Mouse (Mus musculus) embryonic facial prominence, embryonic 15.5 days (tissue): ENCODE data around the gene Chrna3. TPM values are rescaled to one million over a fixed set of nuclear protein-coding genes. Genes with fewer than 3 reads are reported as not detected.

Source experiments
- ATAC-seq: fragments of 200-750 bp; cut with Nextera tagmentation; 2 replicates; pipeline ENCODE4 v1.8.0; 2017; ENCODE audit warnings: low read depth, moderate TSS enrichment; ENCODE audit not compliant: insufficient number of reproducible peaks, low FRiP score, low TSS enrichment
- H3K27ac ChIP-seq: fragments of 300-500 bp; sonication (generic); replicated peaks from 2 replicates; pipeline ENCODE4 v1.5.1; 2015; ENCODE audit warnings: mild to moderate bottlenecking, inconsistent platforms
- H3K27me3 ChIP-seq: fragments of 300-500 bp; sonication (generic); 2 replicates; pipeline ENCODE4 v1.6.1; 2015; ENCODE audit warnings: inconsistent platforms
- H3K36me3 ChIP-seq: fragments of 300-500 bp; sonication (generic); 2 replicates; pipeline ENCODE4 v1.6.1; 2015; ENCODE audit warnings: mild to moderate bottlenecking, inconsistent platforms
- H3K4me1 ChIP-seq: fragments of 300-500 bp; sonication (generic); 2 replicates; pipeline ENCODE4 v1.6.1; 2015; ENCODE audit warnings: inconsistent platforms
- H3K4me2 ChIP-seq: fragments of 300-500 bp; sonication (generic); replicated peaks from 2 replicates; pipeline ENCODE4 v1.6.1; 2015; ENCODE audit warnings: mild to moderate bottlenecking, inconsistent platforms
- H3K4me3 ChIP-seq: fragments of 300-500 bp; sonication (generic); replicated peaks from 2 replicates; pipeline ENCODE4 v1.5.1; 2015; ENCODE audit warnings: mild to moderate bottlenecking, inconsistent platforms
- H3K9ac ChIP-seq: fragments of 300-500 bp; sonication (generic); 2 replicates; pipeline ENCODE4 v1.6.1; 2015; ENCODE audit warnings: inconsistent platforms
- H3K9me3 ChIP-seq: fragments of 300-500 bp; sonication (generic); replicated peaks from 2 replicates; pipeline ENCODE4 v1.6.1; 2016; ENCODE audit warnings: inconsistent platforms
- WGBS: fragments of 180-500 bp; shearing (Covaris S2); methylation state at CpG from one replicate; pipeline ENCODE4 v1.1.7; 2015; 5-methylcytosine and 5-hydroxymethylcytosine counted together
- polyA plus RNA-seq: library from polyadenylated mRNA; unstranded; fragments of >200 nt; fragmentation: Nextera tagmentation; extraction: Ambion mirVana; gene quantifications from 2 replicates; pipeline ENCODE4 v1.2.1, GENCODE M21; 2015

Chrna3 gene
- 0.49 and 0.54 TPM in 2 replicates for polyA plus RNA-seq

DNA sequence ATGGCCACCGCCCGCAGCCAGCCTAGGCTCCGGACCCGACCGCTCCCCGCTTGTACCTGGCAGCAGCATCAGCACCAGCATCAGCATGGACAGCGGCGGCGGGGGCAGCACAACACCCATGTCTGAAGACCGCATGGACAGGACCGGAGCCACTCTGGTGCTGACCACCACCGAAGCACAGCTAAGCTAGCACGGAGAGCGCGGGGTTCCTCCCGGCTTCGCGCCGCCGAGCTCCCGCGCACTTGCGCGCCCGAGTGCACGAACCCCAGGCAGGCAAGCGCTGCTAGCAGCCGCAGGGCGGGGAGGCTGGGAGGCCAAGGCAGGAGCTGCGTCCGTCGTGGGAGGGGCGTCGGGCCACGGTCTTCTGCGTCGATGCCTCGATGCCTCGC, at the start of gene Chrna3:
Gene Chrna3 (minus strand): TSS at position 288 of the 389 bp plus-strand sequence.
- no peak within 1 kb of the TSS for H3K9ac ChIP-seq
- under 1% methylated on average over 39 of the region's 39 CpGs for WGBS
- H3K27ac ChIP-seq, result no peak within 1 kb of the TSS
- no peaks in the 10 kb centered on the region for H3K9me3 ChIP-seq
- peak within 1 kb of the TSS; percentile 58 for H3K4me2 ChIP-seq
- H3K4me1 ChIP-seq, result peaks cover 11% of the 10 kb centered on the region
- peak within 1 kb of the TSS; percentile 37 for H3K4me3 ChIP-seq
- H3K36me3 ChIP-seq, result no peaks in the 10 kb centered on the region
- H3K27me3 ChIP-seq, result peaks cover 37% of the 10 kb centered on the region
- ATAC-seq, result peak; percentile 45; the same call in 1 of the 2 replicates

DNA sequence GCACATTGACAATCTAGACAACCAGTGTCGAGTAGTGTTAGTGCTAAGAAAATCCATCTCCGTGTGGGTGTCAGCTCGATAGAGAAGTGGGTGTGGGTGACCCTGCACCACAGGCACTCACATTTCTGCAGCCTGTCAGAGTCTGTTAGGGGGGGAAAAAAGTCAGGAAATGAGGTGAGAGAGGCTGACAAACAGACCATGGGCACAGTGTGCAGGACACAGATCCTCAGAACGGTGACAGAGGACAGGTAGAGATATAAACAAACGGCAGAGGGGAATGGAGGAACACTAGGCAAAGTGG, 41.6 kb upstream of the Chrna3 start:
- WGBS, result 19% methylated on average over 5 of the region's 5 CpGs
- Histone ChIP-seq H3K36me3 (no peaks in the 10 kb centered on the region), H3K4me1 (peaks cover 4% of the 10 kb centered on the region; the same call in 1 of the 2 replicates), H3K27me3 (no peaks in the 10 kb centered on the region), H3K9ac (no peak overlapping the region), H3K27ac (no peak overlapping the region), H3K4me3 (no peak overlapping the region), H3K9me3 (no peaks in the 10 kb centered on the region), H3K4me2 (no peak overlapping the region)
- no peak for ATAC-seq

DNA sequence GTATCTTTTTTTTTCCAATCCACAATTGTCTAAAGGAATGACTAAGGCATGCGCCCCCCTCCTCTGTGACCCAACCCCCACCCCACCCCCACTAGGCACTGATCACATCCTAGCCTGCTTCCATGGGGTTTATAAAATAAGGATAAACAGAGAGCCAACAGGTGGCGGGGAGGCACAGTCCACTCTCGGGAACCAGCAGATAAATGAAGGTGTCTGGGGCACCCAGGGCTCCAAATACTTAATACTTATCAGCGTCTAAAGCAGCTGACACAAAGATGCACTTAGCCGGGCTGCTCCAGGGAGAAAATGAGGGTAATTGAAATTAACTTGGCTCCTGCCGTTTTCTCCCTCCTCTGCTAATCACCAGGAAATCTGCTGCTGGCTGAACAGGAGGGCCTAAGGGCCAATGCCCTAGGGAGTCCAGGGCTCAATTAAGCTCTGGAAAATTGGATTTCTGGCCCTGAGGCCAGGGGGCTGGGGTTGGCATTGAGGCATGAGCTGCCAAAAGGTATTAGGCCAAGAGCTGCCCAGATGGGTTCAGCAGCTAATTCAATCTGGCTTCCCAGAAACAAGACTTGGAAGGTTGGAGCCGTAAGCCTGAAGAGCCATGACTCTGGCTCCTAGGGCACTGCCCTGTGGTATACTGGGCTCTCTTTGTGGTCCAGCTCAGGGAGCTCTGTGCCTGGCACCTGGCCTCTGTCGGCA, 41.0 kb upstream of the Chrna3 start:
- Histone ChIP-seq H3K36me3 (no peaks in the 10 kb centered on the region), H3K4me1 (peaks cover 4% of the 10 kb centered on the region; the same call in 1 of the 2 replicates), H3K9ac (no peak overlapping the region), H3K4me2 (no peak overlapping the region), H3K9me3 (no peaks in the 10 kb centered on the region), H3K27ac (no peak overlapping the region), H3K4me3 (no peak overlapping the region), H3K27me3 (no peaks in the 10 kb centered on the region)
- ATAC-seq, result 0 out of 2 replicates have a peak, but pooled peaks have one; percentile 29
- 15% methylated on average over 8 of the region's 8 CpGs for WGBS

DNA sequence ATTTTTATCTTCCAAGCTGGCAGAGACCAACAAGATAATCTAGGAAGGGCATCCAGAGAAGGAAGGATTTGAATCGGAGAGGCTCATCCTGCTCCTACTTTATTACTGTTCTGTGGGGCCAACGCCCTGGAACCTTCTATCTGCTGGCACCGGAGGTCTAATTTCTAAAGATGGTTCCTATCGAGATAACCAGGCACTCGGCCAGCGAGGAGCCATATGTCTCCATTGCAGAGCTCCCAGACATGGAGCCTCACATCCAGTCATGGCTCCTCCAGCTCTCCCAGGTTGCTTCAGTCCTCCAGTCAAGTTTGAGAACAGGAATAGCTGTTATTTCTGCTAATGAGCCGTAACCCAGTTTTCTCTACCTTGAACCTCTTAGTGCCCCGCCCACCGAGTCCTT, 38.9 kb upstream of the Chrna3 start:
- no peak overlapping the region for H3K4me3 ChIP-seq

DNA sequence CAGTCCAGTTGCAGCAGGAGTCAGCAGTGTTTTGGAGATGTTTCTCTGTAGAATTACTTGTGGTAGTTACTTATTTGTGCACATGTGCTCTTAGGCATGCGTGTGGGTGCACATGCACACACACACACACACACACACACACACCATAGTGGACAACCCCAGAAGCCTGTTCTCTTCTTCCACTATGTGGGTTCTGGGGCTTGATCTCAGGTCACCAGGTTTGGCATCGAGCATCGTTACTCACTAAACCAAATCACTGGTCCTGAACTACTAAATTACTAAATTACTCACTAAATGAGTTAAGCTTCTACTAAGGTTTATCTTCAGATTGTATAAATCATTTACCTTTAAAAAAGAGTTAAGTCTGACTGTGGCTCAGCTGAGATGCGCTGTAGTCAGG, 31.7 kb upstream of the Chrna3 start:
- no peaks in the 10 kb centered on the region for H3K27me3 ChIP-seq
- H3K4me2 ChIP-seq, result no peak overlapping the region
- H3K4me3 ChIP-seq, result no peak overlapping the region
- no peak overlapping the region for H3K9ac ChIP-seq
- no peak overlapping the region for H3K27ac ChIP-seq
- no peaks in the 10 kb centered on the region for H3K36me3 ChIP-seq
- no peaks in the 10 kb centered on the region for H3K4me1 ChIP-seq
- WGBS, result 84% methylated on average over 4 of the region's 4 CpGs
- H3K9me3 ChIP-seq, result no peaks in the 10 kb centered on the region
- ATAC-seq, result no peak

More for the DNA sequence above, 38.9 kb upstream of the Chrna3 start:
- no peaks in the 10 kb centered on the region for H3K36me3 ChIP-seq
- H3K9ac ChIP-seq, result no peak overlapping the region
- no peak overlapping the region for H3K4me2 ChIP-seq
- H3K27me3 ChIP-seq, result no peaks in the 10 kb centered on the region
- peaks cover 4% of the 10 kb centered on the region; the same call in 1 of the 2 replicates for H3K4me1 ChIP-seq
- no peaks in the 10 kb centered on the region for H3K9me3 ChIP-seq
- no peak for ATAC-seq
- WGBS, result 82% methylated on average over 9 of the region's 9 CpGs
- H3K27ac ChIP-seq, result no peak overlapping the region

DNA sequence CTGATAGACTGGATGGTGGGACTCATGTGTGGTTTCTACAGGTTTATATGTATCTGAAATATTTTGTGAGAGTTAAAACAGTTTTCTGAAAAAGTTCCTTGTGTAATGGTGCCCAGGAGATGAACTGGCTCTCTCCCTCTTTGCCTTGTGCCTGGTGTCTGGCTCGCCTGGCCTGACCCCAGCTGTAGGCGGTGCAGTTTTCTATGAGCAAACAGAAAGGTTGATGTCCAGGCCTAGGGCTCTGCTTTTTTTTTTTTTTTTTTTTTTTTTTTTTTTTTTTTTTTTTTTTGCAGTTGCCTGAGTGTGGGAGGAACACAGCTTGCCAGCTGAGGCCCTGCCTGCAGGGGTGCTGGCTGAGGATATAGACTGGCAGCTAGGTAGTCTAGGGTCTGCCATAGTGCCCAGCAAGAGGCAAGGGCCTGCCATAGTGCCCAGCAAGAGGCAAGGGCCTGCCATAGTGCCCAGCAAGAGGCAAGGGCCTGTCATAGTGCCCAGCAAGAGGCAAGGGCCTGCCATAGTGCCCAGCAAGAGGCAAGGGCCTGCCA, 29.1 kb upstream of the Chrna3 start:
- ATAC-seq, result no peak
- 68% methylated on average over 2 of the region's 2 CpGs for WGBS
- H3K27ac ChIP-seq, result no peak overlapping the region

DNA sequence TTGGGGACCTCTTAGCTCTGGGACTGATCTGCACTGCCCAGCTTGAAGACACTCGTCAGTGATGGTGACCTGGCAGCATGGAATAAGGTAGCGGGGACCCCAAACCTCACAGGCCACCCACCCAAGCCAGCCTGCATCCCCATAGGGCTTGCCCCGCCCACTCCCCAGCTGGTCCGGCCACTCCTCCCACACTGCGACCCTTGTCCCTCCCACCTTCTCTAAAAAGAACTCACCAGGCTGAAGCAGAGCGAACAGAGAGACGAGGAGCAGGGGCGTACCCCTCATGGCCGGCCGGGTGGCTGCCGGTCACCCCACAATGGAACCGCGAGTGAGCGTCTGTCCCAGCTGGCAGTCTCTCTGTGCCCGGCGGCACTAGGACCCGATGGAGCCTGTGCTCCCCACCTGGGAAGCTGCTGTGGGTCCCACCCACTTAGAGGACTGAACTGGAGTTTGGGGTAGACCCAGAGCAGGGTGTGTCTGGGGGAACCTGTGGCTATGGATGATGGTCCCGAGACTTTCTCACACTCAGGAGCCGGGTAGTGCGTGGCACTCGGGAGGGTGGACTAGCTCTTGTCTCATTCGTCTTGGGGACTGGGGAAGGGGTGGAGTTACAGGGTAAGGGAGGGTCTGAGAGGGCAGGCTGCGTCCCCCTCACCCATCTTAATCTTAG, 22.0 kb upstream of the Chrna3 start, which contains the start of gene Chrnb4:
Gene Chrnb4 (minus strand): TSS at position 569 of the 670 bp plus-strand sequence.
- under 1% methylated on average over 23 of the region's 23 CpGs for WGBS
- peak; percentile 60 for ATAC-seq
- H3K36me3 ChIP-seq, result no peaks in the 10 kb centered on the region
- H3K4me1 ChIP-seq, result peaks cover 11% of the 10 kb centered on the region
- H3K4me2 ChIP-seq, result peak within 1 kb of the TSS; percentile 93
- H3K27ac ChIP-seq, result no peak within 1 kb of the TSS
- H3K9me3 ChIP-seq, result no peaks in the 10 kb centered on the region
- peak within 1 kb of the TSS; percentile 51 for H3K4me3 ChIP-seq
- H3K9ac ChIP-seq, result peak within 1 kb of the TSS; percentile 46
- no peaks in the 10 kb centered on the region for H3K27me3 ChIP-seq

More for the DNA sequence above, 29.1 kb upstream of the Chrna3 start:
- no peaks in the 10 kb centered on the region for H3K36me3 ChIP-seq
- no peak overlapping the region for H3K4me2 ChIP-seq
- H3K9me3 ChIP-seq, result no peaks in the 10 kb centered on the region
- H3K27me3 ChIP-seq, result no peaks in the 10 kb centered on the region
- H3K9ac ChIP-seq, result no peak overlapping the region
- no peaks in the 10 kb centered on the region for H3K4me1 ChIP-seq
- no peak overlapping the region for H3K4me3 ChIP-seq

DNA sequence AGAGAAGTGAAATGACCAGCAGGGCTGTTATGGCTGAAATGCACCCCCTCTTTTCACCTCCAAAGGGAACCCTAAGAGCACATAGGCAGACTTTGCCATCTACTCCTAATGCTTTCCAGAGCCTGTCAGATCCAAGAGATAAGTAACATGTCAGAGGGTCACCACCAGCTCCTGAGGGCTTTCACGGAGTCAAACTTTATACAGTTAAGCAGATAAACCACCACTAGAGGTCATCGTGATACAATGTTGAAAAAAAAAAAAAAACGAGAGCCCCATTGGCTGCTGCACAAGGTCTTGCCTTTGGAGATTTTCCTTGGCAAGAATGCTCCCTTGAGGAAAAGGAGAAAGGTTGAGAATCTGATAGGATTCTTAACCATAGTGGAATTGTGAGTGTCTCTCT, 20.4 kb upstream of the Chrna3 start:
- Histone ChIP-seq H3K27ac (no peak overlapping the region), H3K4me1 (peaks cover 11% of the 10 kb centered on the region), H3K4me3 (no peak overlapping the region), H3K9ac (no peak overlapping the region), H3K4me2 (no peak overlapping the region), H3K27me3 (no peaks in the 10 kb centered on the region), H3K9me3 (no peaks in the 10 kb centered on the region), H3K36me3 (no peaks in the 10 kb centered on the region)
- WGBS, result 2% methylated on average over 3 of the region's 3 CpGs
- no peak for ATAC-seq

DNA sequence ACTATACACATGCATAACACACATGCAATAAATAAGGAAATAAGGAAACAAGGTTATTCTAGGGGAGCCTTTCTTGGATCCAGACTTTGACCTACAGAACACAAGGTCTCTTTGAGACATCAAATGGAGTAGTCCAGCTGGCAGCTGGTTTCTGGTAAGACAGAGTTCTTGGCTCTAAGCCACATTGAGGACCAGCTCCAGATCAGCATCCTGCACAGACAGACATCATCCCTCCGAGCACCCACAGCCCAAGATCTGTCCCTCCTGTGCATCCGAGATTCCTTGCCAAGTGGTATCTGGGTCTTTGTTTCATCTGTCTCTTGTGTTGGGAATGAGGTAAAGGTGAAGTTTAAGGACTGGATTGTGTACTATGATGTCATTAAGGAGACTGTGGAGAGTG, 18.6 kb upstream of the Chrna3 start:
- H3K9me3 ChIP-seq, result no peaks in the 10 kb centered on the region
- ATAC-seq, result no peak
- H3K4me2 ChIP-seq, result no peak overlapping the region
- H3K9ac ChIP-seq, result no peak overlapping the region
- H3K36me3 ChIP-seq, result no peaks in the 10 kb centered on the region
- peaks cover 11% of the 10 kb centered on the region for H3K4me1 ChIP-seq
- no peak overlapping the region for H3K4me3 ChIP-seq
- WGBS, result 61% methylated on average over 2 of the region's 2 CpGs
- no peaks in the 10 kb centered on the region for H3K27me3 ChIP-seq
- no peak overlapping the region for H3K27ac ChIP-seq

DNA sequence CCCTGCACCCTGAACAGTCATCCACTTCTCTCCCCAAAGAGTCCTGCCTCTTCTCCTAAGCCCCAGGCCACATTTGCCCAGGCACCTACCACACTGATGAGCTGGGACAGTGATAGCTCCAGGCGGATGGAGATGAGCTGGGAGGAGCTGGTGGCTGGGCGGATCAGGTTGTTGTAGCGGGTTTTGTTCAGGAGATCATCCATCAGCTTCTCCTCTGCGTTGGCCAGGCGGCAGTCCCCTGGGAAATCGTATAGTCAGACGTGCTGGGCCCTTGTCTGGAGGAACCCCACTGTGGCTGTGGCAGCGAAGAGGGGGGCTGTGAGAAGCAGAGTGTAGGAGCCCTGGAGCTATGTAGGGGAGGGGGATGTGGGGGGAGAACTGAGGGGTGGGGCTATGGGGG, 17.3 kb upstream of the Chrna3 start:
- Histone ChIP-seq H3K4me2 (no peak overlapping the region), H3K9me3 (no peaks in the 10 kb centered on the region), H3K27ac (no peak overlapping the region), H3K4me3 (no peak overlapping the region), H3K27me3 (no peaks in the 10 kb centered on the region), H3K36me3 (no peaks in the 10 kb centered on the region), H3K4me1 (peaks cover 9% of the 10 kb centered on the region), H3K9ac (no peak overlapping the region)
- no peak for ATAC-seq
- 16% methylated on average over 8 of the region's 8 CpGs for WGBS

DNA sequence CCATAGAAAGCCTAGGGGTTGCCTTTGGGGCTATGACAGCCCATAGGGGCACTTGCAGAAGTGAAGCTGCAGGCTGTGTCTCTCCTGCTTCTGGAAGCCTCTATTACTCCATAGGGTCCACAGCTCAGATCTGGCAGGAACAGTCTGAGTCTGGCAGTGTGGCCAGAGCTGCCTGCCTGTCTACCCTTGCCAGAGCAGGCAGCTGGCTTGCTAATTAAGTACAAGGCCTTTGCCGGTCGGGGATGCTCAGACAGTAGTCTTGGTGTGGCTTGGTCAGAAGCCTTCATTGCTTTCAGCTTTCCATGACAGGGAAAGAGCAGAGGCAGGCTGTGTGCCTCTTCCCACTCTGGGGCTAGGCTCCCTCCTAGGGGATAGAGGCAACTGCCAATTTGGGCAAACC, 15.0 kb upstream of the Chrna3 start:
- H3K4me3 ChIP-seq, result no peak overlapping the region
- H3K4me2 ChIP-seq, result no peak overlapping the region
- H3K9ac ChIP-seq, result no peak overlapping the region
- H3K9me3 ChIP-seq, result no peaks in the 10 kb centered on the region
- no peaks in the 10 kb centered on the region for H3K27me3 ChIP-seq
- H3K27ac ChIP-seq, result no peak overlapping the region
- H3K36me3 ChIP-seq, result no peaks in the 10 kb centered on the region
- WGBS, result 47% methylated on average over 2 of the region's 2 CpGs
- no peak for ATAC-seq
- H3K4me1 ChIP-seq, result no peaks in the 10 kb centered on the region
